Mouse (Mus musculus) macrophage (primary cell): Measurements from ENCODE around the gene Fuom. TPM values are rescaled to one million over a fixed set of nuclear protein-coding genes. Genes with fewer than 3 reads are reported as not detected.

ENCODE experiments used
- H3K27ac ChIP-seq: fragments of 350-480 bp; formaldehyde crosslinking; 2 replicates; pipeline ENCODE4 v1.9.0; 2021
- H3K36me3 ChIP-seq: fragments of 350-480 bp; formaldehyde crosslinking; 2 replicates; pipeline ENCODE4 v1.9.0; 2021; ENCODE audit errors: inconsistent target
- H3K4me3 ChIP-seq: fragments of 350-480 bp; formaldehyde crosslinking; 2 replicates; pipeline ENCODE4 v1.9.0; 2021; ENCODE audit errors: inconsistent target
- H3K79me2 ChIP-seq: fragments of 350-480 bp; formaldehyde crosslinking; 2 replicates; pipeline ENCODE4 v1.9.0; 2021; ENCODE audit errors: inconsistent target
- WGBS: methylation state at CpG from one replicate; pipeline ENCODE4 v1.1.7; 2026; ENCODE audit warnings: inconsistent platforms; ENCODE audit not compliant: missing documents; 5-methylcytosine and 5-hydroxymethylcytosine counted together
- polyA plus RNA-seq: library from polyadenylated mRNA; stranded (reverse); fragments of 250-400 nt; gene quantifications from 3 replicates; pipeline ENCODE4 v1.2.4, GENCODE M21; 2018; ENCODE audit warnings: inconsistent platforms

Gene Fuom
- polyA plus RNA-seq, 1 experiment from 2014 or later, result 7.9 TPM

DNA sequence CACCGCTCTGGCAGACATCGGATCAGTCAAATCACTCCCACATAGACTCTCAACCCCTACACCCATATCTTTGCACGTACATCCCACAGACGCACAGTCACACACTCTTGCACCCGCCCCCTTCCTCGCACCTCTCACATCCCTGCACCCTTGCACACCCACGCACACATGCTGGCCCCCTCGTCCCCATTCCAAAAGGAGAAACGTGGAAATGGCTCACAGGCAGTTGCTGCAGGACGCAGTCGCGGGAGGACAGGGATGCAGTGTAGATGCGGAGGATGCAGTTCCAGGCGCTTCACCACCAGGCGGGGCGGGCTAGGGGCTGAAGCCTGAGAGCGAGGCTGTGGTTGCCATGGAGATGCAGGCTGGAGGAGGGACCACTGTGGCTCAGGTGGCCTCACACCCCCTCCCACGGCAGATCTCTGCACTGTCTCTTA, 20.0 kb downstream of the Fuom start, which contains the start of gene Caly:
Gene Caly, minus strand, starts transcription at position 307 of the 437 bp plus-strand sequence.
- Histone ChIP-seq H3K4me3 (no peak within 1 kb of the TSS), H3K79me2 (no peaks in the 10 kb centered on the region)
- 20% methylated on average over 14 of the region's 18 CpGs for WGBS

GRCm38 (mm10) chr7:140081408-140082241, 20.6 kb downstream of the Fuom start:
- Histone ChIP-seq H3K27ac (no peak overlapping the region), H3K79me2 (no peaks in the 10 kb centered on the region), H3K36me3 (no peaks in the 10 kb centered on the region), H3K4me3 (no peak overlapping the region)
- WGBS, result 35% methylated on average over 20 of the region's 20 CpGs

More for the DNA sequence above, 20.0 kb downstream of the Fuom start, which contains the start of gene Caly:
- Histone ChIP-seq H3K36me3 (no peaks in the 10 kb centered on the region), H3K27ac (no peak within 1 kb of the TSS)

DNA sequence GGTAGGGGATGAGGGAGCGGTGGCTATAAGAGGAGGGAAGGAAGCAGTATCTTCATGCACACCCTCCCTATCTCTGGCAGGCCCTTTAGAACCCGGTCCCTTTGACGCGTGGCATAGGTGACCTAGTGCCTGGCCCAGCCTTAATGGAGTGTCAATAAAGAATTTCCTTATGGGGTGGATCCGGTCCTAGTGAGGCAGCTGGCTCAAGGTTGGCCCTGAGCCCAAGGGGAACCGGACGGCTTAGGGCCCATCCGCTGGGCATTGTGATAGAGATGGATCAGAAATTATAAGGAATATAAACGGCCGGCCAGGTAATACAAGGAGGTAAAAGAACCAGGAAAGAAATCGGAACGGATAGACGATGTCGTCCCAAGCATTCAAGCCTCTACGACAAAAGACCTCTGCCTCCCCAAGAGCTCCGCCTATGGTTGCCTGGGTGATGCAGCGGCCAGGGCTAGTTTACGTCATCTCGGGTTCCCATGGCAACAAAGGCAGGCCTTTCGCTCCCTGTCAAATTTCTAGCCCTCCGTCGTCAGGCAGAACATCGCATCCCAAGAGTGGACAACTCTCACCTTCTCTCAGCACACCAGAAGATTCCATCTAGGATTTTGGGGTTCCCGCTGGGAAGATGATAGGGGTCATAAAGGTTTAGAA, 21.6 kb downstream of the Fuom start:
- Histone ChIP-seq H3K36me3 (no peaks in the 10 kb centered on the region), H3K27ac (no peak overlapping the region)
- WGBS, result 7% methylated on average over 24 of the region's 24 CpGs

DNA sequence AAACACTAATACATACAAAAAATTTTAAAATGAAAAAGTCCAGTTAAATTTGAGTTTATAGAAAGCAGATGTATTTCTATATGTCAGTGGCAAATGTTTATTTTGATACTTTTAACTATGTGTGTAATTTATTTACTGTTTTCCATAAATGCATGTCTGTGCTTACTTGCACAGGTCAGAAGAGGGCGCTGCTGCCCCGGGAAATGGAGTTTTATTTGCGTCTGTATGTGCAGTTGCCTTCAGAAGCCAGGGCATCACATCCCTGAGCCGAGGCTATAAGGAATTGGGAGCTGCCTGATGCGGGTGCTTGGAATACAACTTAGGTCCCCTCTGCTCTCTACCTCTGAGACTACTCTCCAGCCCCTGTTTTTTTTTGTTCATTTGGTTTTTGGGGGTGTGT, 23.5 kb downstream of the Fuom start:
- no peak overlapping the region for H3K27ac ChIP-seq
- no peaks in the 10 kb centered on the region for H3K79me2 ChIP-seq
- H3K36me3 ChIP-seq, result no peaks in the 10 kb centered on the region
- 11% methylated on average over 5 of the region's 5 CpGs for WGBS
- H3K4me3 ChIP-seq, result no peak overlapping the region

More for the DNA sequence above, 21.6 kb downstream of the Fuom start:
- Histone ChIP-seq H3K79me2 (no peaks in the 10 kb centered on the region), H3K4me3 (no peak overlapping the region)

DNA sequence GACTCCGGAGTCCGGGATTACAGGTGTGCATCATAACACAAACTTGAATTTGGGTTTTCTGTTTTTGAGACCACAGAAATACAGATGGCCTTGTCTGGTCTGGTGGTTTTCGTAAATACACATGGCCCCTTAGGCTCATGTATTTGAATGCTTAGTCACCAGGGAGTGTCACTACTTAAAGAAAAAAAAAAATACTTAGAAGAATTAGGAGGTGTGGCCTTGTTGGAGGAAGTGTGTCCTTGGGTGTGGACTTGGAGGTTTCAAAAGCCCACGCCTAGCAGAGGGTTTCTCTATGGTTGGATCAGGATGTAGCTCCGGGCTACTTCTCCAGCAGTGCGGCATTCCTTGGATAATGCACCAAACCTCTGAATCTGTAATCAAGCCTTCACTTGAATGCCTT, 24.5 kb downstream of the Fuom start:
- 61% methylated on average over 6 of the region's 6 CpGs for WGBS
- Histone ChIP-seq H3K36me3 (no peaks in the 10 kb centered on the region), H3K27ac (no peak overlapping the region), H3K4me3 (no peak overlapping the region), H3K79me2 (no peaks in the 10 kb centered on the region)

DNA sequence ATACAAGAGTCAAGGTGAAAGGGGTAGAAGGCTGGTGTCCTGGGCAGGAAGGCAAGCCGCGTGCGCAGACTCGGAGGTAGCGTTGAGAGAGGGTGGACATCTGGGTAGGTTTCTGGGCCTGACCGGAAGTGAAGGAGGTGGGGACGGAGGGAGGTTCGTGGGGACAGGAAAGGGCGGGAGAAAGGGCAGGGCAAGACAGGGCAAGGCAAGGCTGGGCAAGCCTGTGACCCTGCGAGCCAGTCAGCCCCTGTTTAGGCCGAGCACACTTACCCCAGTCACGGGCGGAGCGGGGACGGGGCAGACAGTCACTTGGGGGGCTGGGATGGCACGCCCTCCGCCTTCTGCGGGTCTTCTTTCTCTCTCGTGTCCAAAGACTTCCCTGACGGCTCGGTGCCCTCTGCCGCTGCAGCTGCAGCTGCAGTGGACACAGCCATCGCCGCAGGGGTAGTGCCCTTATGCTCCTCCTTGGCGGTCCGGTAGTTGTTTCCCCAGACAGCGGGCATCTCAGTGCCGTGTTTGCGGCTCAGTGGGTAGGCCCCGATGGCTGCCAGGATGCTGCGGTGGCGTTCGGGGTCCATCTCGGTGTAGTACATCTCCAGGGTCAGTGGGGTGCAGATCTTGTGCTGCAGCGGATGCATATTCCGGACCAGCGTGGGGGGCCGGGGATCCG, 32.1 kb downstream of the Fuom start:
- no peak overlapping the region for H3K27ac ChIP-seq
- 40% methylated on average over 38 of the region's 39 CpGs for WGBS
- no peaks in the 10 kb centered on the region for H3K36me3 ChIP-seq
- no peak overlapping the region for H3K4me3 ChIP-seq
- no peaks in the 10 kb centered on the region for H3K79me2 ChIP-seq

- H3K79me2 ChIP-seq, result no peaks in the 10 kb centered on the region
- no peaks in the 10 kb centered on the region for H3K36me3 ChIP-seq
- WGBS, result 70% methylated on average over 6 of the region's 6 CpGs
- H3K4me3 ChIP-seq, result no peak overlapping the region
- no peak overlapping the region for H3K27ac ChIP-seq
Measured at GRCm38 (mm10) chr7:140067397-140067796, 34.8 kb downstream of the Fuom start.

DNA sequence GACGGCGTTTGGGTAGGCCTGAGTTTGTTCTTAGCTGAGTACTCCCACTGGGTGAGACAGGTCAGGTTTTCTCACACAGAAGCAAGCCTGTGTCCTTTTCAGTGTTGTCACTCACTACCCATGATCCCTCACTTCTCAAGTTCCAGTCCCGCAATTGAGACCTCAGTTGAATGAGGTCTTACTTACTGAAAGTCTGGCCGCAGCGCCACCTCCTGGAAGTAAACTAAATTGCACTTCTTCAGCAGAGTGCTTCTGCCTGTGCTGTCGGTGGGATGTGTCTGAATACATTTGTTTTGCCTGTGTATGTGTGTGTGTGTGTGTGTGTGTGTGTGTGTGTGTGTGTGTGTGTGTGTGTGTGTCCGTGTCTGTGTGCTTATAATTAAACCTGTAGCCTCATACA, 39.1 kb downstream of the Fuom start:
- Histone ChIP-seq H3K79me2 (no peaks in the 10 kb centered on the region), H3K4me3 (no peak overlapping the region), H3K36me3 (no peaks in the 10 kb centered on the region), H3K27ac (no peak overlapping the region)
- WGBS, result 27% methylated on average over 6 of the region's 7 CpGs

- H3K79me2 ChIP-seq, result no peaks in the 10 kb centered on the region
- WGBS, result 38% methylated on average over 11 of the region's 11 CpGs
- H3K36me3 ChIP-seq, result no peaks in the 10 kb centered on the region
- H3K27ac ChIP-seq, result no peak overlapping the region
- H3K4me3 ChIP-seq, result no peak overlapping the region
Measured at GRCm38 (mm10) chr7:140062307-140062706, 39.9 kb downstream of the Fuom start.

- Histone ChIP-seq H3K4me3 (no peak overlapping the region), H3K36me3 (no peaks in the 10 kb centered on the region), H3K27ac (no peak overlapping the region), H3K79me2 (no peaks in the 10 kb centered on the region)
- 25% methylated on average over 6 of the region's 6 CpGs for WGBS
Measured at GRCm38 (mm10) chr7:140061832-140062130, 40.5 kb downstream of the Fuom start.

- Histone ChIP-seq H3K36me3 (no peaks in the 10 kb centered on the region), H3K79me2 (no peaks in the 10 kb centered on the region), H3K27ac (no peak overlapping the region), H3K4me3 (no peak overlapping the region)
- WGBS, result 11% methylated on average over 42 of the region's 47 CpGs
Measured at GRCm38 (mm10) chr7:140060936-140061831, 41.1 kb downstream of the Fuom start.

DNA sequence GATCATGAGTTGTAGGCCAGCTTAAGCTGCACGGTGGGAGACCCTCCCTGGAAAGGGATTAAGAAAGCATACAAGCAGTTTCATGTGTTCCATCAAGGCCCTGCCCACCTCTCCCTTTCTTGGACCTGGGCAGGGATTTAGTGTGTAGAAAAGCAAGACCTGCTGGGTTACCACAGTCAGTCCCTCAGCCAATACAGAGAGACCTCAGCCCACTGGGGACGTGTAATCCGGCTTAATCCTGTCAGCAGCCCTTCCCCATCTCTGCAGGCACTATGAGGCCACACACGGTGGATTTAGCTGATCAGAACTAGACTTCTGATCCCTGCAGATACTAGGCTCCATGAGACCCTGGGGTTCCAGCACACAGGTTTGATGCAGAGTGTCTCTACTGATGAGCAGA, 42.6 kb downstream of the Fuom start:
- Histone ChIP-seq H3K4me3 (no peak overlapping the region), H3K27ac (no peak overlapping the region), H3K79me2 (no peaks in the 10 kb centered on the region), H3K36me3 (no peaks in the 10 kb centered on the region)
- WGBS, result 70% methylated on average over 4 of the region's 4 CpGs

GRCm38 (mm10) chr7:140058528-140058927, 43.7 kb downstream of the Fuom start:
- Histone ChIP-seq H3K27ac (no peak overlapping the region), H3K79me2 (no peaks in the 10 kb centered on the region), H3K36me3 (no peaks in the 10 kb centered on the region), H3K4me3 (no peak overlapping the region; the same call in 1 of the 2 replicates)
- WGBS, result 49% methylated on average over 7 of the region's 7 CpGs
